Mouse (Mus musculus): Measurements from ENCODE around the gene Trio.

Gene Trio

DNA sequence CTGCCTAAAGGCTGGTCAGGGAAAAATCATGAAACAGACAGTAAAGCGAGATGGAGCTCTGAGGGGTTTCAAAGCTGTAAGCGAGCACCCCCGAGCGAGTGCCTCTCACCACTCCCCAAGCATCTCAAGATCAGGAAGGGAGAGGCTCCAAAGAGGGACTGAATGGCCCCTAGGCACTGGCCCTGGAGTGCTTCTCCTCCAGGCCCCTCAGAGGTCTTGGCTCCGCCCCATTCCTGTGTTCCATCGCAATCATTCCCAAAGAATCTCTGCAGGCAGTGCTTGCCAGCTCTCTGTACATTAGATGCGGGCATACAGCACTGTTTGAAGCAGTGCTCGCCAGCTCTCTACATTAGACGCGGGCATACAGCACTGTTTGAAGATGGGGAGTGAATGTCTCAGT, 219.4 kb downstream of the Trio start:
- H3K27me3 ChIP-seq (ENCODE audit: control insufficient read depth, insufficient read depth, low read length, poor library complexity, severe bottlenecking): no peaks in the 10 kb centered on the region
- no peak for DNase-seq (ENCODE audit: low read depth, low spot score)
- H3K36me3 ChIP-seq (ENCODE audit: control insufficient read depth, insufficient read depth, low read length, poor library complexity, severe bottlenecking): no peaks in the 10 kb centered on the region

DNA sequence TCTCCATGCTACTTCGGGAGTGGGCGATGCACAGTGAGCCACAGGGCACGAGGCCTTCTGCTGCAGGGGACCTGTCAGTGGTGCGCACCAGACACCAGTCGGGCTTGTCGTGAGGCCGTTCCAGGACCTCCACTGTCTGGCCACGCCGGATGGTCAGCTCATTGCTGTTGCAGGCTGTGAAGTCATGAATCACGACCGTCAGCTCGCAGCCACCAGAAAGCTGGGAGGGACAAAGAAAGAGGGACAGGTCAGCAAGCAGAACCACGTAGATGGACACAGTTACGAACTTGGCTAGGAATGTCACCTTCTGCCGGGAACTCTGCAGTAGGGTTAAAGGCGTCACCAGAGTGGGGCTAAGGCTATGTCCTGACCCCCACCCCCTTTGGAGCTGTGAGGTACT, 220.0 kb downstream of the Trio start:
- DNase-seq (ENCODE audit: low read depth, low spot score): no peak

DNA sequence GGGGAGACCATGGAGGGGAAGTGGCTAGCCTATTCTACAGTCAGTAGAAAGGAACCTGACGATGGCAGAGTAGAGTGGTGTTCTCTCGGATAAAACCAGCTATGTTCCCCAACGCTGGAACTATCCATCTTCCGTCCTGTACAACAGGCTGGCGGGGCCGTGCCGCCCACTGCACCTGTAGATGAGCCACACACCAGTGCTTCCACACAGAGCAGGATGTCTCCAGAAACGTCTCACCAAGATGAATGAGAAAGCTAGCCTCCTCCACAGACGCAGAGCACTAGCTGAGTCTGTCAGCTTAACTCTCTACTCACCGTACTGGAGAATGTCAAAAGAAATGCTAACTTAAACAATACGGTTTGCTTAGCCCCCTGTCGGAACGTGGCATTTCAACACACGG, 221.2 kb downstream of the Trio start:
- DNase-seq (ENCODE audit: low read depth, low spot score): no peak
- no peaks in the 10 kb centered on the region for H3K27me3 ChIP-seq (ENCODE audit: control insufficient read depth, insufficient read depth, low read length, poor library complexity, severe bottlenecking)
- H3K36me3 ChIP-seq (ENCODE audit: control insufficient read depth, insufficient read depth, low read length, poor library complexity, severe bottlenecking): no peaks in the 10 kb centered on the region

More for the DNA sequence above, 220.0 kb downstream of the Trio start:
- Histone ChIP-seq H3K27me3 (ENCODE audit: control insufficient read depth, insufficient read depth, low read length, poor library complexity, severe bottlenecking) (no peaks in the 10 kb centered on the region), H3K36me3 (ENCODE audit: control insufficient read depth, insufficient read depth, low read length, poor library complexity, severe bottlenecking) (no peaks in the 10 kb centered on the region)

DNA sequence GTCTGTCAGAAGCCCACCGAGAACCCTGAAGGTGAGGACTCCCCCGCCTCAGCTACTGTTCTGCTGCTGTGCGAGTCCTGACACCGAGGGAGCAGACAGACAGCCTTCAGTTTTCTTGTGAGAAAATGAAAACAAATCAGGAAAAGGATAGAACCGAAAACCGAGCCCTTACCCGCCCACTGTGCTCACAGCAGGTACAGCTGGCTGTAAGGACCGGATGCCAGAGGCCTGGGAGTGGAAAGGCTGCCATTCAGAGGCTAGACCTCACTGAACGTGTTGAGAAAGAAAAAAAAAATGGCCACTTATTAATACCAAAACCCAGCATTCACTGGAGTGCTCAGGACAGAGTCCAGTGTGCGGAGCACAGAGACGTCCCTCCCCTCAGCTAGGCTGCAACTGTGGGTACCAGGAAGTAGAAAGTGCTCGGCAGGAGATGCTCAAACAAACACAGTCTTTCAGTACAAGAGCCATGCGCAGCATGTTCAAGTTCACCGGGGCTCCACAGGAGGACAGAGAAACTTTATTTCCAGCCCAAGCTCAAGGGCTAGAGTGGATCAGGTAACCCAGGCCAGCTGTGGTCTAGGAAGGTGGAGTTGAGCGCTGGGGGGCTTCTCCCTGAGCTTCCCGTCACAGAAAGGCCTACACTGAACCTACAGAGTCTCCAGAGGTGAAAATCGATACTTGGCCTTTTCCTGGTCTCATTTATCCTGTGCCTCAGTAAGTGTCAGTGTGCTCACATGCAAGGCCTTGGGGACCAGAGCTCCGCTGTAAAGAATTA, 221.9 kb downstream of the Trio start:
- Histone ChIP-seq H3K27me3 (ENCODE audit: control insufficient read depth, insufficient read depth, low read length, poor library complexity, severe bottlenecking) (no peaks in the 10 kb centered on the region), H3K36me3 (ENCODE audit: control insufficient read depth, insufficient read depth, low read length, poor library complexity, severe bottlenecking) (no peaks in the 10 kb centered on the region)
- no peak for DNase-seq (ENCODE audit: low read depth, low spot score)

DNA sequence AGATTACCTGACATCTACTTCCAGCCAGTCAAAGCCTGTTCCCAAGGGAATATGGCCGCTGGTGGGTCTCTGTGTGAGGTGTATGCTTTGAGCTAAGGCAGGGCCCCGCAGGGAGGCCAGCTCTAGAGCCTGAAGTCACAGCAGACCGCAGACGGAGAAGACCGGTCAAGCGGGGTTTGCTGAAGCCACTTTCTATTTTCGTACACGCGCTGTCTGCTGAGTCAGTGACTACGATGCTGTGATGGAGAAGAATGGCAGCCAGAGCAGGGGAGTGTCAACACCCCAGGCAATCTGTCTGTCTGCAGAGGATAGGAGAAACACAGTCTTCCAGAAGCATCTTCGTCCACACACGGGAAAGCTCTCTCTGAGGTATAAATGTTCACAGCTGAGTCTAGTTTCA, 223.4 kb downstream of the Trio start:
- H3K27me3 ChIP-seq (ENCODE audit: control insufficient read depth, insufficient read depth, low read length, poor library complexity, severe bottlenecking): no peaks in the 10 kb centered on the region
- H3K36me3 ChIP-seq (ENCODE audit: control insufficient read depth, insufficient read depth, low read length, poor library complexity, severe bottlenecking): no peaks in the 10 kb centered on the region
- DNase-seq (ENCODE audit: low read depth, low spot score): no peak

DNA sequence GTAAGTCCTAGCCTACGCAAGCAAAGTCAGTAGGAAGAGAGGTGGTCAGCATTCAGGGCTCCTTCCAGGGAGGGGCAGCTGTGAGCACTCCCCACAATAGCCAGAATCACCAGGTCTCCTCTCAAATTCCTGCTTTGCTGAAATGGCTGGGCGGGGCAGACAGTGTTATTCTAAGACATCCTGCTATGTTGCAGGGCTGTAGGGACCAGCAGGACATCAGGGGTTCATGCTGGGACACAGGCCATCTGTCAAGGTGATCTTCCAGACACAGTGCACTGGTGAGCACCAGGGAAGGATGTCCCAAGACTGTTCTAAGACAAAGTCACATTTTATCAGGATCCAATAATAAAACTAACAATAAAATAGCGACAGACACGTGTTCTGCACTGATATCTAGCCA, 224.5 kb downstream of the Trio start:
- DNase-seq (ENCODE audit: low read depth, low spot score): no peak
- Histone ChIP-seq H3K27me3 (ENCODE audit: control insufficient read depth, insufficient read depth, low read length, poor library complexity, severe bottlenecking) (no peaks in the 10 kb centered on the region), H3K36me3 (ENCODE audit: control insufficient read depth, insufficient read depth, low read length, poor library complexity, severe bottlenecking) (no peaks in the 10 kb centered on the region)

DNA sequence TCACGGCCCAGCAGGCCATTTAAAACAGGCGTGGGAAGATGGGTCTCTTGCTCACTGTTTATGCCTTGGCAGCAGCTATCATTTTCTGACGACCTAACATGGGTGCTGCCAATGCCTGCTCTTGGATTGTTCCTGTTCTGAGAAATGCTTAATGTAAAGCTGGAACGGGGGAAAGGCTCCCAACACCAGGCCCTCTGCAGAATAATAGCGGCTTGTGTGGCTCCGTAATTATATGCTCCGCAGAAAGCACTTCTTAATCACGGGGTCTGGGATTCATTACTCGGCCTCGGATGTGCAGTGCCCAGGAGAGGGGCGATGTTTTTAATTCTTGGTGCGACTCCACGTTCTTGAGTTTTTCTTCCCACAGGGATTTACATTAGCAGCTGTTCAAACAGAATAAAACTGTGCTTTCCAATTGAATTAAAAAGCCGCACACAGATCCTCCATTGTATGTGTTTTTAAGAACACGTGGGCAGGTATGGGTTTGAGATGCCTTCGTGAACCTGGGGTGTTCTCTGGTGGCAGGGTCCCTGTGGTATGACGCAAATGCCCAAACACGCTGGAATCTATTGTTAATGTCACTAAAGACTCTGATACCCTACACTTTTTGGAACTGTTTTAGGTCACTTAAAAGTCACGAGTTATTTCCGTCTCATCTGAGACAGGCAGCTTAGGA, 228.0 kb downstream of the Trio start:
- no peak for DNase-seq (ENCODE audit: low read depth, low spot score)

DNA sequence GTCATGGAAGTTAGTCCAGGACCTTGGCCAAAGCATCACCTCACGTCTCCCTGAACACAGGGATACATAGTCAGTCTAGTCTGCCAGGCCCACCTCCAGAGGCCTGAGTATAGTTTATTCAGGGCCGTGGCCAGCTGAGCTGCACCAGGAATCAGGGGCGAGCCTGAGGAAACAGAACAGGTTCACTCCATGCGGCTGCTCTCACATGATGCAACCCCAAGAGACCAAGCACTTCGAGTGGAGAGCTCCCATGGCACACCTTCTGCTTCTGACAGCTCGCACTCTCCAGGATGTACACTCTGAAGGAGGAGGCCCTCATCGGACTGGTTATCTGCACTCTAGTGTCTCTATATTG, 228.8 kb downstream of the Trio start:
- no peaks in the 10 kb centered on the region for H3K27me3 ChIP-seq (ENCODE audit: control insufficient read depth, insufficient read depth, low read length, poor library complexity, severe bottlenecking)
- DNase-seq (ENCODE audit: low read depth, low spot score): peak; percentile 50
- H3K36me3 ChIP-seq (ENCODE audit: control insufficient read depth, insufficient read depth, low read length, poor library complexity, severe bottlenecking): no peaks in the 10 kb centered on the region

More for the DNA sequence above, 228.0 kb downstream of the Trio start:
- H3K27me3 ChIP-seq (ENCODE audit: control insufficient read depth, insufficient read depth, low read length, poor library complexity, severe bottlenecking): no peaks in the 10 kb centered on the region
- no peaks in the 10 kb centered on the region for H3K36me3 ChIP-seq (ENCODE audit: control insufficient read depth, insufficient read depth, low read length, poor library complexity, severe bottlenecking)

DNA sequence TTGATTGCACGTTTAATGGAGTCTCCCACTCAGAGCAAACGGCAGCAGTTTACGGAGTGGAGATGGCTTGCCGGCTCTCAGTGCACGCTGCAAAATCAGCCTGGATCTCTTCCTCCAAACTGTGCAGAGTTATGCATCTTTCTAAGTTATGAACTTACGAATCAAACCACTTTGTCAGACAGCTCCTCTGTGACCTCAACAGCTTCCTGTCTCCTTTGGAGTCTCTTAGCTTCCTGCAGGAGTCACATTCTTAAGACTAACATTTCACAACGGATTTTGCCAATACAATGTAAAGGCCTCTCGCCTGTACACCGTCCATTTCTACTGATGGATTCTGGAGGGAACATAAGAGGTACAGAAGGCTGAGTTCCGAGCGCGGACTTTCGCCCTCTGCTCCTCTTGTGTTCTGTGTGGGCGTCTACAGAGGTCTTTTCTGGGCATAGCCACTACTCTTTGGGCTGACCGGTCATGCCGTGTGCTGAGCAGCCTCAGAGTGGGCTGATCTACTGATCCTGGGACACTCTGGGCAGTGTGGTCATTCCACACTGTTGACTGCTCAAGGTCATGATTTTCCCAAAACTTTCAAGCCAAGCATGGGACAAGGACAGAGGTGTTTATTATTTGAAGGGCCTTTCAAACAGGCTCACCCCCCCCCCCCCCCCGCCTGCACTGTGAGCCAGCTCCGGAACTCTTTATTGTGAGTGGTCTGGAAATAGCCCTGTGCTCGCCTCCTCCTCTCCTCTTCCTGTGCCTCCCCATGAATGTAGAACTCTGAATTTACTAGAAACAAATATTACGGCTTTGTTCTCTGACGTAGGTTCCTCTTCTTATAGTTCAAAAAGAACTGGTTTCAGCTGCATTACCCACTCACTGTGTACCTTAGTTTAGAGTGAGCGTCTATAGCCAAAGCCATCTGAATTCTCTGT, 229.4 kb downstream of the Trio start:
- peak; percentile 57 for DNase-seq (ENCODE audit: low read depth, low spot score)
- no peaks in the 10 kb centered on the region for H3K27me3 ChIP-seq (ENCODE audit: control insufficient read depth, insufficient read depth, low read length, poor library complexity, severe bottlenecking)
- H3K36me3 ChIP-seq (ENCODE audit: control insufficient read depth, insufficient read depth, low read length, poor library complexity, severe bottlenecking): no peaks in the 10 kb centered on the region

DNA sequence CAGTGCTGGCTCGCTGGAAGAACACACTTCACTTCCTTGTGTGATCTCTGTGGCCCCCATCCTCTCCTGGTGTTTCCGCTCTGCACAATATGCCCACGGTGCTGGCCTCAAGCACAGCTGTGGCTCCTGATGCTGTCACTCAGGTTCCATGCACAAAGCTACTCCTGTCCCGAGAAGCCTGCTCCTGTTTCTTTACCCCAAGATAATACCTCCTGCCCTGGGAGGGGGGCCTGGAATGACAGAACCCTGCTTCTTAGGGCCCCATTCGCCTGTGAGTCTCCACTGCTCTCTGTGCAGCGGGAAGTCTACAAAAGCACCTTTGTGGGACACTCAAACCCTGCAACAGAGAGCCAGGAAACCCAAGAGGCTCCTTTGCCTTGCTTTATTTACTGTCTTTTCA, 232.4 kb downstream of the Trio start:
- H3K27me3 ChIP-seq (ENCODE audit: control insufficient read depth, insufficient read depth, low read length, poor library complexity, severe bottlenecking): no peaks in the 10 kb centered on the region
- DNase-seq (ENCODE audit: low read depth, low spot score): no peak
- H3K36me3 ChIP-seq (ENCODE audit: control insufficient read depth, insufficient read depth, low read length, poor library complexity, severe bottlenecking): no peaks in the 10 kb centered on the region

DNA sequence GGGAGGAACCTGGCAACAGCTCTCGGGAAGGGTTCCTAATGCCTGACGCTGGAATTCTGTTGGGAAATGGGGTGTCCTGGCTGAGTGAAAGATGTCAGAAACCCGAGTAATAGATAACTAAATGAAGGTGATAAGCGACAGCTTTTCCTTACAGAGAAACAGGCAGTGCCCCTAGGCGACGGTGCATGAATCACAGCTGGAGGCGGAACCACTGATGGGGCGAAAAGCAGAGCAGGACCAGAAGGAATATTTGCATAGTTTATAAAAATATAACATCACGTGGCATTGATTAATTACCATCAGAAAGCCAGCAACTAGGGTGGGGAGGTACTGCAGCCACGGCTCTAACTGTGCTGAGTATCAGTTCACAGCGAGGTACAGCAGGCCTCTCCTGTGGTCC, 233.2 kb downstream of the Trio start:
- Histone ChIP-seq H3K27me3 (ENCODE audit: control insufficient read depth, insufficient read depth, low read length, poor library complexity, severe bottlenecking) (no peaks in the 10 kb centered on the region), H3K36me3 (ENCODE audit: control insufficient read depth, insufficient read depth, low read length, poor library complexity, severe bottlenecking) (no peaks in the 10 kb centered on the region)
- DNase-seq (ENCODE audit: low read depth, low spot score): peak; percentile 68

DNA sequence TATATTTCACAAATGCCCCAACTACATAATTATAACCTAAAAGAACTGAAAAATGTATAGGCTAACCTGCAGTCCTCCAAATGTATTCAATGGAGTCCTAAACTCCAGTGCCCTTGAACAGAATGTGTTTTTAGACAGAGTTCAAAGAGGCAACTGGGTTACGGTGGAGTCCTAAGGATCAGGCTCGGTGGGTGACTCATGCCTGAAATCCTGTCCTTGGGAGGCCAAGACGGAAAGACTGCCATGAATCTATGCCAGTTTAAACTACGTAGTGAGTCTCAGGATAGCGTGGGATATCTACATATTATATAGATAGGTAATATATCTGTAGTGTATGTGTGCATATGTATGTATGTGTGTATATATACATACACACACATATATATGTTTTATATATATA, 234.5 kb downstream of the Trio start:
- no peaks in the 10 kb centered on the region for H3K36me3 ChIP-seq (ENCODE audit: control insufficient read depth, insufficient read depth, low read length, poor library complexity, severe bottlenecking)
- H3K27me3 ChIP-seq (ENCODE audit: control insufficient read depth, insufficient read depth, low read length, poor library complexity, severe bottlenecking): no peaks in the 10 kb centered on the region
- DNase-seq (ENCODE audit: low read depth, low spot score): no peak

DNA sequence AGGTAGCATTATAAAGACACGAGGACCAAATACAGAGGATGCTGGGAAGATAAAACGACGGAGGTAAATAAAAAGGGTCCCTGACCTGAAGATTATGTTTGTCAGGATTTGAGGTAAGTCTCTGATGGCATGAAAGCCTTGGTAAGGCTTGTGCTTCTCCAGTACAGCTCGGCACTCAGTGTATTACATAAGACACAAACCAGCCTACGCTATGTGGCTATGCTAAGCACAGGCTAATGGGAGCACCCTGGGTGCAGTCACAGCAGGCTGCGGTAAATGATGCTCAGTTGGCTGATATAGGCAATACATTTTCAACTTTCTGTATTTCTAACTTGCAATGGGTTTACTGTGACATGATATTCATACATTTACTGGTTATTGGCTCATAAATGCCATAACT, 234.9 kb downstream of the Trio start:
- Histone ChIP-seq H3K27me3 (ENCODE audit: control insufficient read depth, insufficient read depth, low read length, poor library complexity, severe bottlenecking) (no peaks in the 10 kb centered on the region), H3K36me3 (ENCODE audit: control insufficient read depth, insufficient read depth, low read length, poor library complexity, severe bottlenecking) (no peaks in the 10 kb centered on the region)
- no peak for DNase-seq (ENCODE audit: low read depth, low spot score)

DNA sequence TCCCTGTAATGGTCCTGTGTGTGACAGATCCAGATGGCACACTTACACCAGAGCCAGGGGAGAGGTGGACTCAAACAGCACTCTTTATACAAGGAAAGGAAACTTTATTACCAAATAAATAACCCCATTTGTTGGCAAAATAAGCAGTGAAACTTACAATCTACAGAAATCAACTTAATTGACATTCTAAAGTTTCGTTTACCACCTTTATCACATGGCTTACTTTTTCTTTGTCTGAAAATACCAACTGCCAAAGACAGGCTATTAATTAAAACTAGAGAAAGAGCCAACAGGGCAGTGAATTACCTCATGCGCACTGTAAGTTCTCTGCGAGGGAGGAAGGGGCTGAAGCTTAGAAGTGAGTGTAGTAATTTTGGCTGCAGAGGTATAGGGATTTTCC, 236.3 kb downstream of the Trio start:
- DNase-seq (ENCODE audit: low read depth, low spot score): no peak
- no peaks in the 10 kb centered on the region for H3K27me3 ChIP-seq (ENCODE audit: control insufficient read depth, insufficient read depth, low read length, poor library complexity, severe bottlenecking)
- no peaks in the 10 kb centered on the region for H3K36me3 ChIP-seq (ENCODE audit: control insufficient read depth, insufficient read depth, low read length, poor library complexity, severe bottlenecking)
